Mouse (Mus musculus) erythroblast, adult 5-6 weeks (primary cell): Measurements from ENCODE around the gene Prpf3. TPM values are rescaled to one million over a fixed set of nuclear protein-coding genes. Genes with fewer than 3 reads are reported as not detected.

Experiments used
- total RNA-seq, 2 experiments: library from RNA; stranded (forward) in 1 of 2; stranded (reverse) in 1 of 2; fragments of 150-400 nt in 1 of 2; fragments of 200-764, 138-1000 nt in 1 of 2; gene quantifications; 2 replicates each; pipeline versions ENCODE4 v1.2.3 to v1.2.4; 2015 to 2017; ENCODE audit warnings: low replicate concordance in 2 of 2

Gene Prpf3
- total RNA-seq, 2 experiments from 2014 or later, result 6.0 to 14.6 TPM

Other genes with a start within 250 kb of the Prpf3 start
- gene Ensa, start 230.9 kb downstream of the Prpf3 start, total RNA-seq (2015; ENCODE audit: low replicate concordance), result 30.9 and 34.1 TPM in 2 replicates
- gene Ensa, start 230.9 kb downstream of the Prpf3 start, total RNA-seq (2017; ENCODE audit: low replicate concordance), result 52.8 and 58.1 TPM in 2 replicates
- gene Mcl1, start 197.1 kb downstream of the Prpf3 start, total RNA-seq (2015; ENCODE audit: low replicate concordance), result 83.2 and 113 TPM in 2 replicates
- gene Mcl1, start 197.1 kb downstream of the Prpf3 start, total RNA-seq (2017; ENCODE audit: low replicate concordance), result 70.6 and 76.3 TPM in 2 replicates
- gene Adamtsl4, start 168.0 kb downstream of the Prpf3 start, total RNA-seq (2015; ENCODE audit: low replicate concordance), result not detected in 2 replicates
- not detected in 2 replicates for gene Adamtsl4, start 168.0 kb downstream of the Prpf3 start, total RNA-seq (2017; ENCODE audit: low replicate concordance)
- not detected in 2 replicates for gene Ecm1, start 116.3 kb downstream of the Prpf3 start, total RNA-seq (2015; ENCODE audit: low replicate concordance)
- gene Ecm1, start 116.3 kb downstream of the Prpf3 start, total RNA-seq (2017; ENCODE audit: low replicate concordance), result 0.42 and 1.1 TPM in 2 replicates
- gene Tars2, start 95.7 kb downstream of the Prpf3 start, total RNA-seq (2015; ENCODE audit: low replicate concordance), result 3.7 and 15.3 TPM in 2 replicates
- gene Tars2, start 95.7 kb downstream of the Prpf3 start, total RNA-seq (2017; ENCODE audit: low replicate concordance), result 3.1 and 7.2 TPM in 2 replicates
- gene Rprd2, start 37.0 kb downstream of the Prpf3 start, total RNA-seq (2015; ENCODE audit: low replicate concordance), result 26.7 and 30.7 TPM in 2 replicates
- 12.4 and 14.9 TPM in 2 replicates for gene Rprd2, start 37.0 kb downstream of the Prpf3 start, total RNA-seq (2017; ENCODE audit: low replicate concordance)
- gene Mrps21, start 15.6 kb upstream of the Prpf3 start, total RNA-seq (2015; ENCODE audit: low replicate concordance), result 35.5 and 95.7 TPM in 2 replicates
- 87.3 and 106 TPM in 2 replicates for gene Mrps21, start 15.6 kb upstream of the Prpf3 start, total RNA-seq (2017; ENCODE audit: low replicate concordance)
- gene Ciart, start 26.4 kb upstream of the Prpf3 start, total RNA-seq (2015; ENCODE audit: low replicate concordance), result not detected in 2 replicates
- not detected in 2 replicates for gene Ciart, start 26.4 kb upstream of the Prpf3 start, total RNA-seq (2017; ENCODE audit: low replicate concordance)
- gene BC028528, start 36.1 kb upstream of the Prpf3 start, total RNA-seq (2015; ENCODE audit: low replicate concordance), result 19.0 and 37.9 TPM in 2 replicates
- 7.0 and 15.9 TPM in 2 replicates for gene BC028528, start 36.1 kb upstream of the Prpf3 start, total RNA-seq (2017; ENCODE audit: low replicate concordance)
- 8.8 and 13.1 TPM in 2 replicates for gene Aph1a, start 38.1 kb upstream of the Prpf3 start, total RNA-seq (2015; ENCODE audit: low replicate concordance)
- 6.1 and 9.8 TPM in 2 replicates for gene Aph1a, start 38.1 kb upstream of the Prpf3 start, total RNA-seq (2017; ENCODE audit: low replicate concordance)
- not detected in 2 replicates for gene Car14, start 48.8 kb upstream of the Prpf3 start, total RNA-seq (2015; ENCODE audit: low replicate concordance)
- not detected in 2 replicates for gene Car14, start 48.8 kb upstream of the Prpf3 start, total RNA-seq (2017; ENCODE audit: low replicate concordance)
- gene Anp32e, start 73.4 kb upstream of the Prpf3 start, total RNA-seq (2015; ENCODE audit: low replicate concordance), result 37.6 and 46.3 TPM in 2 replicates
- 212 and 278 TPM in 2 replicates for gene Anp32e, start 73.4 kb upstream of the Prpf3 start, total RNA-seq (2017; ENCODE audit: low replicate concordance)
- gene Plekho1, start 140.1 kb upstream of the Prpf3 start, total RNA-seq (2015; ENCODE audit: low replicate concordance), result 6.7 and 10.8 TPM in 2 replicates
- 8.2 and 10.1 TPM in 2 replicates for gene Plekho1, start 140.1 kb upstream of the Prpf3 start, total RNA-seq (2017; ENCODE audit: low replicate concordance)
- gene Vps45, start 202.6 kb upstream of the Prpf3 start, total RNA-seq (2015; ENCODE audit: low replicate concordance), result 2.5 and 14.2 TPM in 2 replicates
- gene Vps45, start 202.6 kb upstream of the Prpf3 start, total RNA-seq (2017; ENCODE audit: low replicate concordance), result 5.1 and 7.1 TPM in 2 replicates
- 1.0 and 2.1 TPM in 2 replicates for gene Otud7b, start 248.6 kb upstream of the Prpf3 start, total RNA-seq (2015; ENCODE audit: low replicate concordance)
- 6.1 and 12.8 TPM in 2 replicates for gene Otud7b, start 248.6 kb upstream of the Prpf3 start, total RNA-seq (2017; ENCODE audit: low replicate concordance)